Mouse (Mus musculus) forebrain, embryonic 16.5 days (tissue): ENCODE measurements around the gene Arl6ip6. TPM values are rescaled to one million over a fixed set of nuclear protein-coding genes. Genes with fewer than 3 reads are reported as not detected.

Source experiments
- ATAC-seq: fragments of 200-750 bp; cut with Nextera tagmentation; 2 replicates; pipeline ENCODE4 v1.8.0; 2017; ENCODE audit warnings: mild to moderate bottlenecking, moderate library complexity
- H3K27ac ChIP-seq: fragments of 300-500 bp; sonication (generic); 2 replicates; pipeline ENCODE4 v1.5.1; 2014; ENCODE audit warnings: low read length, control low read depth
- H3K27me3 ChIP-seq: fragments of 300-500 bp; sonication (generic); replicated peaks from 2 replicates; pipeline ENCODE4 v1.6.1; 2014; ENCODE audit warnings: low read length; ENCODE audit not compliant: control insufficient read depth, insufficient read depth
- H3K36me3 ChIP-seq: fragments of 300-500 bp; sonication (generic); 2 replicates; pipeline ENCODE4 v1.6.1; 2014; ENCODE audit not compliant: control insufficient read depth, insufficient read depth
- H3K4me1 ChIP-seq: fragments of 300-500 bp; sonication (generic); replicated peaks from 2 replicates; pipeline ENCODE4 v1.6.1; 2014; ENCODE audit warnings: low read length; ENCODE audit not compliant: control insufficient read depth, insufficient read depth
- H3K4me2 ChIP-seq: fragments of 300-500 bp; sonication (generic); 2 replicates; pipeline ENCODE4 v1.6.1; 2014; ENCODE audit warnings: mild to moderate bottlenecking, low read length, control low read depth
- H3K4me3 ChIP-seq: fragments of 300-500 bp; sonication (generic); replicated peaks from 2 replicates; pipeline ENCODE4 v1.5.1; 2014; ENCODE audit warnings: mild to moderate bottlenecking, low read length, control low read depth
- H3K9ac ChIP-seq: fragments of 300-500 bp; sonication (generic); replicated peaks from 2 replicates; pipeline ENCODE4 v1.6.1; 2014; ENCODE audit warnings: low read depth, low read length, control low read depth
- H3K9me3 ChIP-seq: fragments of 300-500 bp; sonication (generic); 2 replicates; pipeline ENCODE4 v1.6.1; 2016; ENCODE audit warnings: low read length; ENCODE audit not compliant: control insufficient read depth
- WGBS: fragments of 180-500 bp; shearing (Covaris S2); extraction: QIAGEN DNeasy Blood & Tissue Kit; methylation state at CpG from one replicate; pipeline ENCODE4 v1.1.7; 2014; 5-methylcytosine and 5-hydroxymethylcytosine counted together
- polyA plus RNA-seq: library from polyadenylated mRNA; unstranded; fragments of >200 nt; fragmentation: Nextera tagmentation; extraction: Ambion mirVana; gene quantifications from 2 replicates; pipeline ENCODE4 v1.2.1, GENCODE M21; 2015

Arl6ip6 gene
- polyA plus RNA-seq, 1 experiment from 2014 or later, result 51.4 TPM

DNA sequence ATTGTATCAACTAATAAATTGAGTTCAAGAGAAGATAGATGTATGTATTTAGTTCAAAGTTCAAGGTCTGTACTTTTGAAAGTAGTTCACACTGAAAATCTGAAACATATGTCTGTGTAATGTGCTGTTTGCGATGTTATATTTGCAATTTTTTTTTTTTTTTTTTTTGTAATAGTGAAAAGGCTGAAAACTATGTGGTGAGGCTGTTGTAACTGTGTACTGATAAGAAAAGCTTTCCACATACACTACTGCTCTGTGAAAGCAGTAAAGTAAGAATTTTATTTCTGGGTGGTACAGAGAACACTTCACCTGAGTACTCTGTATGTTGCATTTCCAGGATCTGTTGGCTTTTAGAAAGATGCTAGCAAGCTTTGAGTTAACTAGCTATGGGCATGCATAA is 7.7 kb downstream of the Arl6ip6 start:
- ATAC-seq, result no peak
- H3K4me2 ChIP-seq, result no peak overlapping the region
- no peak overlapping the region for H3K9ac ChIP-seq
- no peaks in the 10 kb centered on the region for H3K27me3 ChIP-seq
- 96% methylated on average over 1 of the region's 1 CpGs for WGBS
- H3K4me1 ChIP-seq, result no peaks in the 10 kb centered on the region
- no peaks in the 10 kb centered on the region for H3K9me3 ChIP-seq
- H3K27ac ChIP-seq, result no peak overlapping the region
- peaks cover 14% of the 10 kb centered on the region for H3K36me3 ChIP-seq
- no peak overlapping the region for H3K4me3 ChIP-seq

- Histone ChIP-seq H3K9me3 (no peaks in the 10 kb centered on the region), H3K27me3 (no peaks in the 10 kb centered on the region), H3K4me3 (no peak overlapping the region), H3K36me3 (peaks cover 11% of the 10 kb centered on the region; the same call in 1 of the 2 replicates), H3K4me1 (no peaks in the 10 kb centered on the region), H3K9ac (no peak overlapping the region), H3K4me2 (no peak overlapping the region), H3K27ac (no peak overlapping the region)
- ATAC-seq, result no peak
- 92% methylated on average over 4 of the region's 4 CpGs for WGBS
Observed at GRCm38 (mm10) chr2:53200164-53200885, 8.8 kb downstream of the Arl6ip6 start.

- peak; percentile 77 for ATAC-seq
- H3K36me3 ChIP-seq, result peaks cover 3% of the 10 kb centered on the region; the same call in 1 of the 2 replicates
- H3K4me1 ChIP-seq, result no peaks in the 10 kb centered on the region
- no peak overlapping the region for H3K9ac ChIP-seq
- H3K4me3 ChIP-seq, result no peak overlapping the region
- no peaks in the 10 kb centered on the region for H3K9me3 ChIP-seq
- H3K27ac ChIP-seq, result no peak overlapping the region
- H3K27me3 ChIP-seq, result no peaks in the 10 kb centered on the region
- no peak overlapping the region for H3K4me2 ChIP-seq
- WGBS, result 65% methylated on average over 5 of the region's 5 CpGs
Observed at GRCm38 (mm10) chr2:53204373-53205274, 13.1 kb downstream of the Arl6ip6 start.

DNA sequence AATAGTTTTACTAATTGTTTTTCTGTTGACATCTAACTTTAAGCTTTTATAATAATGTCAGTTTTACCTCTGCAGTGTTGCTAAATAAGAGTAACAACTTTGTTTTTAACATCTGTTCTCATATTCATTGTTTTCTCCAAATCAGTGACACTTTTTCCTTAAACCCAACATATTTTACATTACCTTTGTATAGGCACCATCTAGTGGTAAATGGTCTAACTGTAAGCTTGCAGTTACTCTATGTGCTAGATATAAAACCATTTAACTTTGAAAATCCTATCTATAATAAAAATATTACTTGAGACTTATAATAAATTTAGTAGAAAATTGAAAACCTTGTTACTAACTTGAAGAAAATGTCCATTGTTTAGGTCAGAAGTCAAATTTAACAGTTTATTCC is 15.2 kb downstream of the Arl6ip6 start:
- ATAC-seq, result no peak
- no peak overlapping the region for H3K4me3 ChIP-seq
- H3K27ac ChIP-seq, result no peak overlapping the region
- no peaks in the 10 kb centered on the region for H3K4me1 ChIP-seq
- no peak overlapping the region for H3K4me2 ChIP-seq
- H3K36me3 ChIP-seq, result peaks cover 5% of the 10 kb centered on the region; the same call in 1 of the 2 replicates
- no peaks in the 10 kb centered on the region for H3K9me3 ChIP-seq
- no peak overlapping the region for H3K9ac ChIP-seq
- no peaks in the 10 kb centered on the region for H3K27me3 ChIP-seq

DNA sequence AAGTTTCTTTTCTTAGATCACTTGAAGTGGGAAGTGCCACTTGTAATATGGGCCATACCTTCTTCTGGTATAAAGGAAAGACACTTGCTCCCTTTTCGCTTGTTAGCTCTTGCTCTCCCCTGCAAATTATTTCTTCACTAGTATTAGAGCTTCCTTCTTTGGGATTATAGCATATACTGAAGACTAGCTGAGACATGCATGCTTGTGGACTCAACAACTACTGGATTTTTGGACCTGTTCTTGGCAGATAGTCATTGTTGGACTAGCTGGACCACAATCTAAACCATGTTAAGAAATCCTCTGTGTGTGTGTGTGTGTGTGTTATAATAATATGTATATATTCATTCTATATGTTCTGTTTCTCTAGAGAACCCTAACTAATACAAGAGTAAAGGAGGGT is 22.0 kb downstream of the Arl6ip6 start:
- Histone ChIP-seq H3K4me2 (no peak overlapping the region), H3K27me3 (no peaks in the 10 kb centered on the region), H3K9me3 (no peaks in the 10 kb centered on the region), H3K4me1 (no peaks in the 10 kb centered on the region), H3K36me3 (peaks cover 2% of the 10 kb centered on the region), H3K27ac (no peak overlapping the region), H3K4me3 (no peak overlapping the region), H3K9ac (no peak overlapping the region)
- no peak for ATAC-seq
- WGBS, result 100% methylated on average over 1 of the region's 1 CpGs

DNA sequence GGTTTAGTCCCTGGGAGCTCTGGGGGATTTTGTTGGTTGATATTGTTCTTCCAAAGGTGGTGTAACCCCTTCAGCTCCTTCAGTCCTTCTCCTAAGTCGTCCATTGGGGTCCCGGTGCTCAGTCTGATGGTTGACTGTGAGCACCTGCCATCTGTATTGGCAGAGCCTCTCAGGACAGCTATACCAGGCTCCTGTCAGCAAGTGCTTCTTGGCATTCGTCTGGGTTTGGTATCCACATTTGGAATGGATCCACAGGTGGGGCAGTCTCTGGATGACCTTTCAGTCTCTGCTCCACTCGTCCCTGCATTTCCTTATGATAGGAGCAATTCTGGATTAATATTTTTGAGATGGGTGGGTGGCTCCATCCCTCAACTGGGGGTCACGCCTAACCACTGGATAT is 30.7 kb downstream of the Arl6ip6 start:
- H3K9me3 ChIP-seq, result peaks cover 2% of the 10 kb centered on the region; the same call in 1 of the 2 replicates
- H3K4me1 ChIP-seq, result no peaks in the 10 kb centered on the region
- H3K27me3 ChIP-seq, result no peaks in the 10 kb centered on the region
- H3K27ac ChIP-seq, result no peak overlapping the region
- no peak overlapping the region for H3K9ac ChIP-seq
- no peak overlapping the region for H3K4me3 ChIP-seq
- no peak overlapping the region for H3K4me2 ChIP-seq
- WGBS, result 91% methylated on average over 5 of the region's 5 CpGs
- peaks cover 6% of the 10 kb centered on the region; the same call in 1 of the 2 replicates for H3K36me3 ChIP-seq
- no peak for ATAC-seq

- Histone ChIP-seq H3K9ac (no peak overlapping the region), H3K27me3 (no peaks in the 10 kb centered on the region), H3K27ac (no peak overlapping the region), H3K4me2 (no peak overlapping the region), H3K9me3 (no peaks in the 10 kb centered on the region), H3K4me3 (no peak overlapping the region), H3K36me3 (no peaks in the 10 kb centered on the region), H3K4me1 (no peaks in the 10 kb centered on the region)
- WGBS, result 61% methylated on average over 2 of the region's 2 CpGs
- no peak for ATAC-seq
Observed at GRCm38 (mm10) chr2:53256982-53257381, 65.5 kb downstream of the Arl6ip6 start.

Other genes starting within 250 kb of the Arl6ip6 start
- 122 and 131 TPM in 2 replicates for gene Prpf40a, start 442 bp upstream of the Arl6ip6 start, polyA plus RNA-seq